Mouse (Mus musculus): ENCODE data around the gene Mtrf1l. TPM values are rescaled to one million over a fixed set of nuclear protein-coding genes. Genes with fewer than 3 reads are reported as not detected.

The Mtrf1l gene
- polyA plus RNA-seq, 1 experiment: 0.15 TPM

- no peaks in the 10 kb centered on the region for H3K4me1 ChIP-seq (ENCODE audit: control insufficient read depth)
- no peaks in the 10 kb centered on the region for H3K36me3 ChIP-seq (ENCODE audit: control insufficient read depth)
- no peaks in the 10 kb centered on the region for H3K9me3 ChIP-seq (ENCODE audit: control insufficient read depth, low read length)
- H3K4me3 ChIP-seq (replicated peaks): no peak overlapping the region
- H3K27me3 ChIP-seq (ENCODE audit: control insufficient read depth): no peaks in the 10 kb centered on the region
- TF ChIP-seq GATA1 (IDR thresholded peaks at IDR 0.05; ENCODE audit: low read length): no peak
Measured at GRCm38 (mm10) chr10:5846939-5847338, 23.2 kb upstream of the Mtrf1l start.

GRCm38 (mm10) chr10:5841369-5841768, 17.7 kb upstream of the Mtrf1l start:
- no peak for TF ChIP-seq GATA1 (IDR thresholded peaks at IDR 0.05; ENCODE audit: low read length)
- TF ChIP-seq TAL1 (IDR thresholded peaks at IDR 0.05; ENCODE audit: low read length): no peak
- Histone ChIP-seq H3K4me1 (ENCODE audit: control insufficient read depth) (no peaks in the 10 kb centered on the region), H3K9me3 (ENCODE audit: control insufficient read depth, low read length) (no peaks in the 10 kb centered on the region), H3K27me3 (ENCODE audit: control insufficient read depth) (no peaks in the 10 kb centered on the region), H3K36me3 (ENCODE audit: control insufficient read depth) (no peaks in the 10 kb centered on the region), H3K4me3 (replicated peaks) (no peak overlapping the region)

- H3K4me3 ChIP-seq (replicated peaks): no peak overlapping the region
- no peaks in the 10 kb centered on the region for H3K27me3 ChIP-seq (ENCODE audit: control insufficient read depth)
- H3K4me1 ChIP-seq (ENCODE audit: control insufficient read depth): peaks cover 41% of the 10 kb centered on the region
Measured at GRCm38 (mm10) chr10:5826336-5827025, 2.8 kb upstream of the Mtrf1l start.

GRCm38 (mm10) chr10:5824779-5825178, 1.1 kb upstream of the Mtrf1l start:
- TF ChIP-seq TAL1 (IDR thresholded peaks at IDR 0.05; ENCODE audit: low read length) (no peak), GATA1 (IDR thresholded peaks at IDR 0.05; ENCODE audit: low read length) (no peak)
- H3K4me1 ChIP-seq (ENCODE audit: control insufficient read depth): peaks cover 51% of the 10 kb centered on the region
- H3K9me3 ChIP-seq (ENCODE audit: control insufficient read depth, low read length): peaks cover 8% of the 10 kb centered on the region
- peak overlapping the region; percentile 98 for H3K4me3 ChIP-seq (replicated peaks)
- peaks cover 26% of the 10 kb centered on the region for H3K36me3 ChIP-seq (ENCODE audit: control insufficient read depth)
- no peaks in the 10 kb centered on the region for H3K27me3 ChIP-seq (ENCODE audit: control insufficient read depth)

More at GRCm38 (mm10) chr10:5826336-5827025, 2.8 kb upstream of the Mtrf1l start:
- peaks cover 8% of the 10 kb centered on the region for H3K9me3 ChIP-seq (ENCODE audit: control insufficient read depth, low read length)
- H3K36me3 ChIP-seq (ENCODE audit: control insufficient read depth): peaks cover 12% of the 10 kb centered on the region
- no peak for TF ChIP-seq TAL1 (IDR thresholded peaks at IDR 0.05; ENCODE audit: low read length)
- TF ChIP-seq GATA1 (IDR thresholded peaks at IDR 0.05; ENCODE audit: low read length): no peak

- H3K9me3 ChIP-seq (ENCODE audit: control insufficient read depth, low read length): peaks cover 8% of the 10 kb centered on the region
- H3K27me3 ChIP-seq (ENCODE audit: control insufficient read depth): no peaks in the 10 kb centered on the region
- H3K36me3 ChIP-seq (ENCODE audit: control insufficient read depth): peaks cover 41% of the 10 kb centered on the region
- no peak for TF ChIP-seq TAL1 (IDR thresholded peaks at IDR 0.05; ENCODE audit: low read length)
- no peak for TF ChIP-seq GATA1 (IDR thresholded peaks at IDR 0.05; ENCODE audit: low read length)
- peaks cover 51% of the 10 kb centered on the region for H3K4me1 ChIP-seq (ENCODE audit: control insufficient read depth)
- peak overlapping the region; percentile 98 for H3K4me3 ChIP-seq (replicated peaks)
Measured at GRCm38 (mm10) chr10:5823291-5823739, 395 bp downstream of the Mtrf1l start.

GRCm38 (mm10) chr10:5818772-5819171, 4.9 kb downstream of the Mtrf1l start:
- TF ChIP-seq GATA1 (IDR thresholded peaks at IDR 0.05; ENCODE audit: low read length) (no peak), TAL1 (IDR thresholded peaks at IDR 0.05; ENCODE audit: low read length) (no peak)
- Histone ChIP-seq H3K9me3 (ENCODE audit: control insufficient read depth, low read length) (peaks cover 8% of the 10 kb centered on the region), H3K36me3 (ENCODE audit: control insufficient read depth) (peaks cover 82% of the 10 kb centered on the region), H3K27me3 (ENCODE audit: control insufficient read depth) (no peaks in the 10 kb centered on the region), H3K4me1 (ENCODE audit: control insufficient read depth) (peaks cover 25% of the 10 kb centered on the region), H3K4me3 (replicated peaks) (no peak overlapping the region)

GRCm38 (mm10) chr10:5815968-5816367, 7.7 kb downstream of the Mtrf1l start:
- Histone ChIP-seq H3K4me3 (replicated peaks) (no peak overlapping the region), H3K9me3 (ENCODE audit: control insufficient read depth, low read length) (no peaks in the 10 kb centered on the region), H3K27me3 (ENCODE audit: control insufficient read depth) (no peaks in the 10 kb centered on the region), H3K4me1 (ENCODE audit: control insufficient read depth) (peaks cover 5% of the 10 kb centered on the region), H3K36me3 (ENCODE audit: control insufficient read depth) (peaks cover 90% of the 10 kb centered on the region)
- TF ChIP-seq GATA1 (IDR thresholded peaks at IDR 0.05; ENCODE audit: low read length): no peak
- TF ChIP-seq TAL1 (IDR thresholded peaks at IDR 0.05; ENCODE audit: low read length): no peak

GRCm38 (mm10) chr10:5813724-5814123, 10.0 kb downstream of the Mtrf1l start:
- TF ChIP-seq TAL1 (IDR thresholded peaks at IDR 0.05; ENCODE audit: low read length) (no peak), GATA1 (IDR thresholded peaks at IDR 0.05; ENCODE audit: low read length) (no peak)
- peaks cover 70% of the 10 kb centered on the region for H3K36me3 ChIP-seq (ENCODE audit: control insufficient read depth)
- H3K9me3 ChIP-seq (ENCODE audit: control insufficient read depth, low read length): no peaks in the 10 kb centered on the region

GRCm38 (mm10) chr10:5807683-5808082, 16.0 kb downstream of the Mtrf1l start:
- Histone ChIP-seq H3K36me3 (ENCODE audit: control insufficient read depth) (peaks cover 36% of the 10 kb centered on the region), H3K9me3 (ENCODE audit: control insufficient read depth, low read length) (peaks cover 2% of the 10 kb centered on the region; the same call in 1 of the 2 replicates), H3K27me3 (ENCODE audit: control insufficient read depth) (no peaks in the 10 kb centered on the region), H3K4me1 (ENCODE audit: control insufficient read depth) (peaks cover 31% of the 10 kb centered on the region), H3K4me3 (replicated peaks) (no peak overlapping the region)
- TF ChIP-seq TAL1 (IDR thresholded peaks at IDR 0.05; ENCODE audit: low read length) (no peak), GATA1 (IDR thresholded peaks at IDR 0.05; ENCODE audit: low read length) (no peak)

More at GRCm38 (mm10) chr10:5813724-5814123, 10.0 kb downstream of the Mtrf1l start:
- Histone ChIP-seq H3K4me3 (replicated peaks) (no peak overlapping the region), H3K4me1 (ENCODE audit: control insufficient read depth) (peaks cover 3% of the 10 kb centered on the region; the same call in 1 of the 2 replicates), H3K27me3 (ENCODE audit: control insufficient read depth) (no peaks in the 10 kb centered on the region)
